Mouse (Mus musculus) kidney, embryonic 16.5 days (tissue): ENCODE measurements at regions not wholly inside any gene's neighbourhood (a gene's known extent, or its start where the extent isn't known, plus 50 kb on each side); places are given as distances from the start of the nearest gene placed in this dataset.
"Not testable (repeated sequence)": the region's sequence is repeated elsewhere in the genome, so short reads cannot be mapped to it uniquely, and the experiment has no call there.

ENCODE experiments used
- ATAC-seq: fragments of 200-750 bp; cut with Nextera tagmentation; 2 replicates; pipeline ENCODE4 v1.8.0; 2017; ENCODE audit warnings: moderate TSS enrichment; ENCODE audit not compliant: low FRiP score, low TSS enrichment
- H3K27ac ChIP-seq: fragments of 300-500 bp; sonication (generic); 2 replicates; pipeline ENCODE4 v1.5.1; 2014; ENCODE audit warnings: low read length
- H3K27me3 ChIP-seq: fragments of 300-500 bp; sonication (generic); 2 replicates; pipeline ENCODE4 v1.6.1; 2014; ENCODE audit warnings: low read length, control low read depth, mixed read lengths; ENCODE audit not compliant: insufficient read depth
- H3K36me3 ChIP-seq: fragments of 300-500 bp; sonication (generic); 2 replicates; pipeline ENCODE4 v1.6.1; 2014; ENCODE audit warnings: low read length, control low read depth, mixed read lengths; ENCODE audit not compliant: insufficient read depth
- H3K4me1 ChIP-seq: fragments of 300-500 bp; sonication (generic); 2 replicates; pipeline ENCODE4 v1.6.1; 2014; ENCODE audit warnings: low read length, control low read depth, mixed read lengths; ENCODE audit not compliant: insufficient read depth
- H3K4me2 ChIP-seq: fragments of 300-500 bp; sonication (generic); replicated peaks from 2 replicates; pipeline ENCODE4 v1.6.1; 2014; ENCODE audit warnings: low read depth, low read length
- H3K4me3 ChIP-seq: fragments of 300-500 bp; sonication (generic); 2 replicates; pipeline ENCODE4 v1.5.1; 2014; ENCODE audit warnings: mild to moderate bottlenecking, low read length
- H3K9ac ChIP-seq: fragments of 300-500 bp; sonication (generic); replicated peaks from 2 replicates; pipeline ENCODE4 v1.6.1; 2014; ENCODE audit warnings: low read length
- H3K9me3 ChIP-seq: fragments of 300-500 bp; sonication (generic); 2 replicates; pipeline ENCODE4 v1.6.1; 2016; ENCODE audit warnings: low read length, control low read depth
- WGBS: fragments of 180-500 bp; shearing (Covaris S2); extraction: QIAGEN DNeasy Blood & Tissue Kit; methylation state at CpG from one replicate; pipeline ENCODE4 v1.1.7; 2014; 5-methylcytosine and 5-hydroxymethylcytosine counted together

DNA sequence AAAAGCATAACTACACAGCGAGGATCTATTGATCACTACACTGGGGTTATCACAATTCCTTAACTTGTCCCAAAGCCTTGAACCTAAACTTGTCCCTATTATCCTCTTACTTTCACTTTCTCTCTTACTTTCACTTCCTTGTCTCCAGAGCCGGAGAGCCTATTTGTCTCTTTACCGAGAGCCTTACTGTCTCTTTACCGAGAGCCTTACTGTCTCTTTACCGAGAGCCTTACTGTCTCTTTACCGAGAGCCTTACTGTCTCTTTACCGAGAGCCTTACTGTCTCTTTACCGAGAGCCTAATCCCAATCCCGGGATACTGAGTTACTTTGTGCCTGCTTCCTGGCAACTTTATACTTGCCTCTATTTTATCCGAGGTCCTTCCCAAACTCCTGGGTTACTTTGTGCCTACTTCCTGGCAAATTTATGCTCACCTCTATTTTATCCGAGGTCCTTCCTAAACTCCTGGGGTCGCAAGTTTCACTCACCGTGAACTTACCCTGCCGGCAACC is 335.3 kb upstream of the Ccng1 start:
- H3K9ac ChIP-seq, H3K4me2 ChIP-seq, H3K4me3 ChIP-seq, H3K36me3 ChIP-seq, H3K27me3 ChIP-seq, ATAC-seq, H3K27ac ChIP-seq, H3K4me1 ChIP-seq, H3K9me3 ChIP-seq: not testable (repeated sequence)
- 93% methylated on average over 9 of the region's 14 CpGs for WGBS

DNA sequence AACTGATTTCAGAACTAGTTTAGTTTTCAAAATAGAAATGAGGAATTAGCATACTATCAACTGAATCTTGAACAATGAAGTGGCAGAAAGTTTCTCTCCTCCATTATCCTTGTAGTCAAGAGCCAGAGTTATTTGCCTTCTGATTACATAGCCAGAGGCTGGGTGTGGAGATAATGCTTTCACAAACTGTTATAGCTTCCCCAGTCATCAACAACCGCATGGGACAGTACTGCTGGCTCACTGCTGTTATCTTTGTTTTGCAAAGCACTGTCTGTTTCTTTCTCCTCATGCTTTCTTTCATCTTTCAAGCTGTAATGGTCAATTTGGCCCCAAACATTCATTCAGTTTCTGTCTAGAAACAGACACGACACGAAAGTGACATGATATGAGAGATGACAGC is 308.5 kb upstream of the Ccng1 start:
- no peak for ATAC-seq
- H3K27me3 ChIP-seq: no peaks in the 10 kb centered on the region

DNA sequence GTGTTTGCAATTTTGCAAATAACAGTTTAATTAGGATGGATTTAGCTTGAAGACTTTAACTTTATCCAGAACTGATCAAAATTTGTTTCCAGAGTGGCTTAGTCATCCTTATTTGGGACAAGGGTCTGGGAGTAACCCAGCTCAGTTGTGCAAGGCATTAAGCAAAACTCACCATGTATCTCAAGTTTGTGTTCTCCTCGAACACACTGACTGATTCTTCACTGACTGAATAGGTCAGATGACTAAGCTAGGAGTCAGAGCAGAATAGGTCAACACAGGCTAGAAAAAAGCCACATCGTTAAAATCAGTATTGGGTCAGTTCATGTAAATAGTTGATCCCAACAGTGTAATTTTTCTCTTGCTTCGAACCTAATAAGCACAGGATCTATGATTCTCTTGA is 302.7 kb upstream of the Ccng1 start:
- H3K9me3 ChIP-seq: no peaks in the 10 kb centered on the region
- ATAC-seq: no peak
- no peak overlapping the region for H3K27ac ChIP-seq
- H3K4me1 ChIP-seq: no peaks in the 10 kb centered on the region
- H3K9ac ChIP-seq: no peak overlapping the region
- 77% methylated on average over 3 of the region's 3 CpGs for WGBS
- H3K4me3 ChIP-seq: no peak overlapping the region
- no peaks in the 10 kb centered on the region for H3K27me3 ChIP-seq
- H3K4me2 ChIP-seq: no peak overlapping the region
- H3K36me3 ChIP-seq: no peaks in the 10 kb centered on the region

More for the DNA sequence above, 308.5 kb upstream of the Ccng1 start:
- Histone ChIP-seq H3K36me3 (no peaks in the 10 kb centered on the region), H3K27ac (no peak overlapping the region), H3K4me2 (no peak overlapping the region), H3K4me3 (no peak overlapping the region), H3K9me3 (no peaks in the 10 kb centered on the region), H3K4me1 (no peaks in the 10 kb centered on the region), H3K9ac (no peak overlapping the region)
- WGBS: 79% methylated on average over 3 of the region's 3 CpGs

DNA sequence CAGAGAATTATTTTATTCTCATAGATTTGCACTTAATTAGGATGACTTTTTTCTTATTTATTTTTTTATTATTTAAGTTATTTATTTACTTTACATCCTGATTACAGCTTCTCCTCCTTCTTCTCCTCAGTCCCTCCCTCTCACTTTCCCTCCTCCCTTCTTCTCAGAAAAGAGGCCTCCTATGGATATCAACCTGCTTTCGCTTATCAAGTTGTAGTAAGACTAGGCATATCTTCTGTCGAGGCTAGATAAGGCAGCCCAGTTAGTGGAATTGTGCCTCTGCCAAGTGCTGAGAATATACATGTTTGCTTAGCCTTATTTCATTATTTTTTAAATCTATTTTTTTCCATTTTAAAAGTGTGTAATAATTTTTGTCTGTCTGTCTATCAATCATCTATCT is 274.9 kb upstream of the Ccng1 start:
- H3K9ac ChIP-seq: no peak overlapping the region
- H3K27ac ChIP-seq: no peak overlapping the region
- no peak overlapping the region for H3K4me3 ChIP-seq
- no peaks in the 10 kb centered on the region for H3K9me3 ChIP-seq
- ATAC-seq: no peak
- no peaks in the 10 kb centered on the region for H3K36me3 ChIP-seq
- 88% methylated on average over 2 of the region's 2 CpGs for WGBS
- H3K4me1 ChIP-seq: no peaks in the 10 kb centered on the region
- no peaks in the 10 kb centered on the region for H3K27me3 ChIP-seq
- H3K4me2 ChIP-seq: no peak overlapping the region

DNA sequence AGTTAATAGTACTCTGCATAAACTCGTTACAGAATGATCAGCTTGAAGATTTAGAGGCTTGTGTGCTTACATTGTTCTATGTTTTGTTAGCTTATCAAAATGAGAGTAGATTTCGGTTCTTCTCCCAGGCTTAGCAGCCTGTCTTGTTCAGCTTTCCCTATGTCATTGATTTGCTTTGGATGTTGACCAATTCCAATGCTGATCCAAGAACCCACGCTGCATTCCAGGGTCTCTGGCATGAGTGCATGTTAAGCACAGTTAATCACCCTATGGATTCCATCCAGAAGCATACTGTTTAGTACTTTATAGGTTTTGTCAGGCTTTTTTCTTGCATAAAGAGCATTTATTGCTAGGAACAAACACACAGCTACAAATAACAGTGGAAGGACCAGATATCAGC is 255.0 kb upstream of the Ccng1 start:
- no peak overlapping the region for H3K4me2 ChIP-seq
- H3K9me3 ChIP-seq: no peaks in the 10 kb centered on the region
- H3K9ac ChIP-seq: no peak overlapping the region
- no peak for ATAC-seq
- H3K27ac ChIP-seq: no peak overlapping the region
- no peak overlapping the region for H3K4me3 ChIP-seq
- 60% methylated on average over 3 of the region's 3 CpGs for WGBS
- no peaks in the 10 kb centered on the region for H3K36me3 ChIP-seq
- no peaks in the 10 kb centered on the region for H3K27me3 ChIP-seq
- H3K4me1 ChIP-seq: no peaks in the 10 kb centered on the region

DNA sequence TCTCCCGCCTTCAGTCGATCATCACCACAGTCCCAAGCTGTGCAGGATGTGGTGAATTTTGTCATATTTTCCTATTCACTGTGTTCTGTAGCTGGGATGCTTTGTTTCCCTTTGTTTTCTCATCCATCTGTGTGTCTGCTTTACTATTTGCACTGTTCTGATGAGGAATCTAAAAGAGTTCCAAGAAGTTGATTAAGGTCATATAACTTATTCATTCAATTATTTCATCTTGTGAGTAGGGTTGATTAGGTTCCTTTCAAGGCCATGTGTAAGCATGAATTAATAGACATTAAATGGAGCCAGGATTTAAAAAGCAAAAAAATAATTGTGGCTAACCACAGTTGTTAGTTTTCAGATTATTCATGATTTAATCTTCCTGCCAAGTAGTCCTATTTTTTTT is 217.7 kb upstream of the Ccng1 start:
- Histone ChIP-seq H3K27ac (no peak overlapping the region), H3K4me3 (no peak overlapping the region), H3K4me2 (no peak overlapping the region), H3K27me3 (no peaks in the 10 kb centered on the region), H3K9me3 (no peaks in the 10 kb centered on the region), H3K9ac (no peak overlapping the region), H3K36me3 (no peaks in the 10 kb centered on the region), H3K4me1 (no peaks in the 10 kb centered on the region)
- WGBS: 91% methylated on average over 2 of the region's 2 CpGs
- no peak for ATAC-seq

DNA sequence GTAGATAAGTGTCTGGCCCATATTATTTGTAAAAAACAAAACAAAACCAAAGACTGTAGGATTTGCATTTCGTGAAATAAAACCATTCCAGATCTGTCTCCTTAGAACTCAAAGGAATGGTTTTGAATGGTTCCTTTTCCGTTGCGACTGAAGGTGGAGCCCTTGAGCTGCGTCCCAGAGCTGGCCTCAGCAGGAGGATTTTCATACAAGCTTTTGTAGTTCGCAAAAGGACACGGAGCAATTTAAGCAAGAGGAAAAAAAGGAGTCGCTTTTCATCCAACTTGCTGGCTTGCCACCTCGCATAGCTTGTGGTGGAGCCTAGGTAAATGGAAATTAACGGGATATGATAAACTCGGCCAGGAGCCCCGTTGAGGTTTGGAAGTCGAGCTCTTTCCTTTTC is 172.1 kb upstream of the Ccng1 start:
- ATAC-seq: peak; percentile 73; the same call in 1 of the 2 replicates
- H3K4me2 ChIP-seq: peak overlapping the region; percentile 52
- peak overlapping the region; percentile 28 for H3K4me3 ChIP-seq
- H3K27ac ChIP-seq: no peak overlapping the region
- no peaks in the 10 kb centered on the region for H3K4me1 ChIP-seq
- no peaks in the 10 kb centered on the region for H3K36me3 ChIP-seq
- WGBS: 4% methylated on average over 12 of the region's 12 CpGs
- no peak overlapping the region; the same call in 1 of the 2 replicates for H3K9ac ChIP-seq
- H3K9me3 ChIP-seq: no peaks in the 10 kb centered on the region
- no peaks in the 10 kb centered on the region for H3K27me3 ChIP-seq

DNA sequence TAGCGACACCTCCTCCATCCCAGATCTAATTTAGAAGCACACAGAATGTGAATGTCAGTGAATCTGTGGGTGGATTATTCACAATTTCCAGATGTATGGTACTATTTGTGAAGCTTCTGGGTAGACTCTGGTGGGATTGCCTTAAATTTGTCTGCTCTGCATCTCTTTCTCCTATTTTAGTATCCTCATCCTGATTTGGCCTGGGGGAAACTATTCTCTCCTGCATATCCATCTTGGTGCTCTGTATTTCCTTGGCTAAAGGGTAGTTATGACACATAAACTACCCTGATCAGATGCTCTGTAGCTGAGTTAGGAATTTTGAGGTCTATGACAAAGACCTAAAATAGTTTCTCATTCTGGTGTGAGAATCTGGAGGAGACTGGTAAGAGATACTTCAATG is 136.4 kb upstream of the Ccng1 start:
- Histone ChIP-seq H3K4me3 (no peak overlapping the region), H3K27ac (no peak overlapping the region), H3K27me3 (no peaks in the 10 kb centered on the region), H3K9me3 (no peaks in the 10 kb centered on the region), H3K4me2 (no peak overlapping the region), H3K4me1 (no peaks in the 10 kb centered on the region), H3K36me3 (no peaks in the 10 kb centered on the region), H3K9ac (no peak overlapping the region)
- ATAC-seq: no peak
- 100% methylated on average over 1 of the region's 1 CpGs for WGBS

DNA sequence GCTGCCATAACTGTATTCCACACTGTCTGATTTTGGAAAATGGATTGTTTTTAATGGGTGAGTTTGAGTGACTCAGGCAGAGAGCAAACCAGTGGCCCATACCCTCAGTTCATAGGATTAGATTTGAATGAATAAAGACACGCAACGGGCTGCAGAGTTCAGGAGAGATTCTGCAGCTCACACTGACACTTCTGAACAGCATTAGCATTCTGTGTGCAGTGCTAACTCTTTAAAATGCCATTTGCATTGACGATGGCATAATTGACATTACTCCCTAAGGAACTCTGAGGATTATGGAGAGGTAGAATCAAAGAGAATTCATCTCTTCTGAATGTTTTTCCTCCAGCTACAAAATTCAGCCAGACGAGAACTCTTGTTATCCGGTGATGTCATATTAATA is 129.4 kb upstream of the Ccng1 start:
- Histone ChIP-seq H3K9me3 (no peaks in the 10 kb centered on the region), H3K27me3 (no peaks in the 10 kb centered on the region), H3K27ac (no peak overlapping the region), H3K9ac (no peak overlapping the region), H3K36me3 (no peaks in the 10 kb centered on the region), H3K4me3 (no peak overlapping the region), H3K4me1 (no peaks in the 10 kb centered on the region), H3K4me2 (no peak overlapping the region)
- 83% methylated on average over 5 of the region's 5 CpGs for WGBS
- no peak for ATAC-seq

DNA sequence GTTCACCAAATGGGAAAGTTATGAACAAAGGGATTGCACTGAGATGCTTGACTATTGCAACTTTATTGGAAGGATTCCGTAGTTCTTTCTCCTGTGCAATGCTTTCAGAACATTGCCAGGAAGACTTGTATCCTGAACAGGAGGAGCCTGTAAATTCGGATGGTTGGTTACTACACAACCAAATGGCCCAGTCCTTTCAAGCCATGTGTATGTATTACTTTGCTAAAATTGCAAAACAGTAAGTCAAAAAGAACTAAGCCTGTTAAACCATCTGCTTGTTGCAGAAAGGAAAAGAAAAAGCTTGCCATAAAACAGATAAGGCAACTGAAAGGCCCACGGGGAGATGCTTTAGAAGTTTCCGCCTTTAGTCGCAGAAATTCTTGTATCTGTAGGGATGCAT is 124.5 kb upstream of the Ccng1 start:
- Histone ChIP-seq H3K27me3 (no peaks in the 10 kb centered on the region), H3K4me1 (no peaks in the 10 kb centered on the region), H3K4me3 (no peak overlapping the region), H3K9me3 (no peaks in the 10 kb centered on the region), H3K36me3 (no peaks in the 10 kb centered on the region), H3K9ac (no peak overlapping the region), H3K4me2 (no peak overlapping the region), H3K27ac (no peak overlapping the region)
- ATAC-seq: no peak
- WGBS: 84% methylated on average over 5 of the region's 5 CpGs

DNA sequence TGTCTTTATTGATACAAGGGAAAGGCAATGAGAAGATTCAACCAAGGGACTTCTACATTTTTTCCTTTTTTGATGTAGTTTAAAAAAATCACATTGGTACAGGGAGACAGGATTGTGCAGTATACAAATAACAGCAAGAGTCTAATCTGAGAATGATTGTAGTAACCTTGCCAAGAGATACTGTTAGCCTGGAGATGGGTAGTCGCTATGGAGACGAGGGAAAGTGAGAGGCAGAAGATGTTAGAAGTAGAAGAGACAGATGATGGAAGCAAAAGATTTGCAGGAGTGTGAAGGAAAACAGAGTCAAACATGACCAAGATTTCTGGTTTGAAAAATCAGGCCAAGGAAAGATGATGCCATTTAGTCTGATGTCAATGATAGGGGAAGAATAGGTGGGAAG is 117.9 kb upstream of the Ccng1 start:
- H3K9ac ChIP-seq: no peak overlapping the region
- H3K9me3 ChIP-seq: no peaks in the 10 kb centered on the region
- no peaks in the 10 kb centered on the region for H3K4me1 ChIP-seq
- H3K27me3 ChIP-seq: no peaks in the 10 kb centered on the region
- no peak overlapping the region for H3K27ac ChIP-seq
- H3K4me2 ChIP-seq: no peak overlapping the region
- ATAC-seq: no peak
- no peak overlapping the region for H3K4me3 ChIP-seq
- WGBS: 92% methylated on average over 2 of the region's 2 CpGs
- no peaks in the 10 kb centered on the region for H3K36me3 ChIP-seq
